Mouse (Mus musculus) ES-Bruce4 (cell line): ENCODE results near the gene Cryzl1. TPM values are rescaled to one million over a fixed set of nuclear protein-coding genes. Genes with fewer than 3 reads are reported as not detected.

ENCODE experiments used
- H3K27ac ChIP-seq: 2 replicates; pipeline ENCODE4 v1.5.1; 2012; ENCODE audit warnings: low read length, inconsistent platforms; ENCODE audit not compliant: insufficient read depth
- H3K27me3 ChIP-seq: 2 replicates; pipeline ENCODE4 v1.6.1; 2012; ENCODE audit warnings: mild to moderate bottlenecking, low read length, inconsistent platforms; ENCODE audit not compliant: control insufficient read depth, poor library complexity, insufficient read depth, severe bottlenecking
- H3K36me3 ChIP-seq: 2 replicates; pipeline ENCODE4 v1.6.1; 2012; ENCODE audit warnings: inconsistent platforms, mild to moderate bottlenecking, low read length, moderate library complexity; ENCODE audit not compliant: control insufficient read depth, poor library complexity, insufficient read depth, severe bottlenecking
- H3K4me1 ChIP-seq: one replicate; pipeline ENCODE4 v1.8.1; 2011; ENCODE audit warnings: low read length; ENCODE audit not compliant: control insufficient read depth, insufficient read depth
- H3K4me3 ChIP-seq: 2 replicates; pipeline ENCODE4 v1.5.1; 2011; ENCODE audit warnings: low read depth, mild to moderate bottlenecking, low read length
- H3K9ac ChIP-seq: 2 replicates; pipeline ENCODE4 v1.6.1; 2012; ENCODE audit warnings: low read depth, mild to moderate bottlenecking, inconsistent platforms; ENCODE audit not compliant: poor library complexity, severe bottlenecking
- H3K9me3 ChIP-seq: replicated peaks from 2 replicates; pipeline ENCODE4 v1.6.1; 2012; ENCODE audit warnings: mild to moderate bottlenecking, low read length, inconsistent platforms; ENCODE audit not compliant: control insufficient read depth, poor library complexity, insufficient read depth, severe bottlenecking
- CTCF ChIP-seq: IDR thresholded peaks from one replicate; pipeline ENCODE4 v1.8.1; 2011; ENCODE audit warnings: low read depth, low read length
- EP300 ChIP-seq: IDR thresholded peaks from 2 replicates; pipeline ENCODE4 v1.6.1; 2011; ENCODE audit warnings: low read depth, low read length; ENCODE audit not compliant: insufficient read depth
- POLR2A ChIP-seq: IDR thresholded peaks from one replicate; pipeline ENCODE4 v1.8.1; 2011; ENCODE audit warnings: low read length; ENCODE audit not compliant: insufficient read depth
- polyA plus RNA-seq: library from polyadenylated mRNA; stranded (reverse); fragments of >200 nt; gene quantifications from 2 replicates; pipeline ENCODE4 v1.2.4, GENCODE M21; 2011; ENCODE audit warnings: low read depth; ENCODE audit not compliant: missing spikeins, insufficient read depth, insufficient read length

The Cryzl1 gene
- polyA plus RNA-seq, 1 experiment, result 60.0 TPM

DNA sequence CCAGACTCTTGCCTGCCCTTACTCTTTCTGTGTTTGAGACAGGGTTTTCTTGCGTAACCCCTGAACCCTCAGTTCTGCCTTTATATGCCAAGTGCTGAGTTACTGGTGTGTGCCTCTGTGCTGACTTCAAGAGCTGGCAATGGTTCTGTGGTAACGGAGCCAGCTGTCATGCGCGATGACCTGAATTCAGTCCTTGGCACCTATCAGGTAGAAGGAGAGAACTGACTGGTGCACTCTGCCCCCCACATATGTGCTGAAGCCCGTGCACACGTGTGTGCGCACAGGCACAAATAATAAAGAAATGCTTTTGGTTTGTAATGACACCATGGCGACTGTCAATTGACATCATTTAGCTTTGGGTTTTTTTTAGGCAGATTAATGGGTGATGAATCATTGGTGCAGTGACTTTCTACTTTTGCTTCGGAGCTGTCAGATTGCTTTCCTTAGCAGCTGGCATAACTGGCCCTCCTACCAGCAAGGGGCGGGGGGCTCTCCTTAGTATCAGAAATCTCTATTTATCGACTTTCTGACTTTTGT is 38.5 kb upstream of the Cryzl1 start:
- TF ChIP-seq EP300 (no peak), CTCF (no peak), POLR2A (no peak)
- no peak overlapping the region for H3K27ac ChIP-seq
- no peaks in the 10 kb centered on the region for H3K9me3 ChIP-seq
- no peak overlapping the region for H3K9ac ChIP-seq
- H3K4me3 ChIP-seq, result no peak overlapping the region
- no peaks in the 10 kb centered on the region for H3K36me3 ChIP-seq
- H3K27me3 ChIP-seq, result no peaks in the 10 kb centered on the region
- H3K4me1 ChIP-seq, result peaks cover 2% of the 10 kb centered on the region

DNA sequence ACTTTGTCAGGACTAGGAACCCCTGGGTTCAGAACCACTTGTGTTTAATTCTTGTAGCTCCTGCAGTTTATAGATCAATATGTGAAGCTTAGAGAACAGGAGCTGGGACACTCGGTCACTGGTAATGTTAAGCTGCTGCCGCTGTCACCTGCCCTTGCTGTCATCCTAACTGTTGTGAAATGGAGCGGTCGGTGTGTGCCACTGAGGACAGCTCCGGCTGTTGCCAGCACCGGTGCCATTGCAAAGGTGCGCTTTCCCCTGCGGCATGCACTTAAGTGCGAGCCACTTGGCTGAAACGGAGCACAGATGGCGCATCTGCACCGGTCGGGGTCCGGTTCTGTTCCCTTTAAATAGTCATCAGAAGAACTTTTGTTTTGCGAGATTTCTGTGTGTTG is 37.0 kb upstream of the Cryzl1 start:
- Histone ChIP-seq H3K27ac (no peak overlapping the region), H3K4me3 (no peak overlapping the region), H3K9me3 (no peaks in the 10 kb centered on the region), H3K36me3 (no peaks in the 10 kb centered on the region), H3K27me3 (no peaks in the 10 kb centered on the region), H3K4me1 (peaks cover 2% of the 10 kb centered on the region), H3K9ac (no peak overlapping the region)
- TF ChIP-seq EP300 (no peak), CTCF (no peak)

- Histone ChIP-seq H3K9ac (no peak overlapping the region), H3K4me3 (no peak overlapping the region), H3K36me3 (no peaks in the 10 kb centered on the region), H3K4me1 (peaks cover 2% of the 10 kb centered on the region), H3K27me3 (no peaks in the 10 kb centered on the region), H3K27ac (no peak overlapping the region), H3K9me3 (no peaks in the 10 kb centered on the region)
- TF ChIP-seq CTCF, result peak; percentile 2
- TF ChIP-seq EP300, result no peak
These were observed 36.5 kb upstream of the Cryzl1 start for GRCm38 (mm10) chr16:91765121-91765815.

GRCm38 (mm10) chr16:91764414-91764813 is 35.6 kb upstream of the Cryzl1 start:
- no peak for TF ChIP-seq POLR2A
- no peak for TF ChIP-seq CTCF
- no peak for TF ChIP-seq EP300
- H3K4me3 ChIP-seq, result no peak overlapping the region
- no peaks in the 10 kb centered on the region for H3K36me3 ChIP-seq
- no peak overlapping the region for H3K27ac ChIP-seq
- H3K27me3 ChIP-seq, result no peaks in the 10 kb centered on the region
- no peak overlapping the region for H3K9ac ChIP-seq
- H3K4me1 ChIP-seq, result peaks cover 2% of the 10 kb centered on the region
- no peaks in the 10 kb centered on the region for H3K9me3 ChIP-seq

GRCm38 (mm10) chr16:91763975-91764374 is 35.2 kb upstream of the Cryzl1 start:
- no peak overlapping the region for H3K9ac ChIP-seq
- no peaks in the 10 kb centered on the region for H3K36me3 ChIP-seq
- TF ChIP-seq POLR2A, result no peak
- TF ChIP-seq CTCF, result no peak
- TF ChIP-seq EP300, result no peak
- H3K4me1 ChIP-seq, result peaks cover 2% of the 10 kb centered on the region
- H3K4me3 ChIP-seq, result no peak overlapping the region
- H3K27ac ChIP-seq, result no peak overlapping the region
- H3K9me3 ChIP-seq, result no peaks in the 10 kb centered on the region
- H3K27me3 ChIP-seq, result no peaks in the 10 kb centered on the region

DNA sequence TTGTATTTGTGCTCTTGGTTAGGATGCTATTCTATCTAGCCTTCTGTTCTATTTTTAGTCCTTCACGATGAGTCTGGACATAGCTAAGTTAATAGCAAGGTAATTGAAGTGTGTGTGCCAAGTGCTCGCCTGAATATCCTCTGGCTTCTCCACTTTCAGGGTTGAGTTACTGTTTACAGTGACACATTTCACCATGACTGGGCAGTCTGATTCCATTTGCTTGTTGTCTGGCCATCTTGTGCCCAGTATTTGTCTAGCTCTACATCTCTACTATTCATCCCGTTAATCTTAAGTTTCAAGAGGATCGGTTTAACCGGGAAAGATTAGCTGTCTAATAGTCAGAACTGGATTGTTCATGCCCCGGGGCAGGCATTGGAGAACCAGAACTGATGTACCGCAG is 33.7 kb upstream of the Cryzl1 start:
- no peaks in the 10 kb centered on the region for H3K9me3 ChIP-seq
- no peak overlapping the region for H3K4me3 ChIP-seq
- H3K27me3 ChIP-seq, result no peaks in the 10 kb centered on the region
- H3K27ac ChIP-seq, result no peak overlapping the region
- no peak for TF ChIP-seq POLR2A
- TF ChIP-seq CTCF, result no peak
- no peak for TF ChIP-seq EP300
- H3K4me1 ChIP-seq, result peaks cover 2% of the 10 kb centered on the region
- no peaks in the 10 kb centered on the region for H3K36me3 ChIP-seq
- no peak overlapping the region for H3K9ac ChIP-seq
